Mouse (Mus musculus) heart, postnatal 36 days (tissue): ENCODE results near the gene Gm9507. TPM values are rescaled to one million over a fixed set of nuclear protein-coding genes. Genes with fewer than 3 reads are reported as not detected.
A peak's percentile ranks its signal among the peaks of the same experiment; 100 is the strongest.
"Not testable (repeated sequence)": the region's sequence is repeated elsewhere in the genome, so short reads cannot be mapped to it uniquely, and the experiment has no call there.

Experiments
- DNase-seq, 2 experiments: peaks; one replicate each; pipeline ENCODE4 v3.0.0; 2021 to 2022
- intact Hi-C: fragments of 180-260 bp; cut with DNase I; formaldehyde crosslinking; loops from one replicate; pipeline ENCODE4 v1.15.1; 2025
- total RNA-seq, 2 experiments: library from RNA; stranded (reverse); gene quantifications; 2 replicates each; pipeline ENCODE4 v1.2.3; 2021

Gene Gm9507
- total RNA-seq = not detected

DNA sequence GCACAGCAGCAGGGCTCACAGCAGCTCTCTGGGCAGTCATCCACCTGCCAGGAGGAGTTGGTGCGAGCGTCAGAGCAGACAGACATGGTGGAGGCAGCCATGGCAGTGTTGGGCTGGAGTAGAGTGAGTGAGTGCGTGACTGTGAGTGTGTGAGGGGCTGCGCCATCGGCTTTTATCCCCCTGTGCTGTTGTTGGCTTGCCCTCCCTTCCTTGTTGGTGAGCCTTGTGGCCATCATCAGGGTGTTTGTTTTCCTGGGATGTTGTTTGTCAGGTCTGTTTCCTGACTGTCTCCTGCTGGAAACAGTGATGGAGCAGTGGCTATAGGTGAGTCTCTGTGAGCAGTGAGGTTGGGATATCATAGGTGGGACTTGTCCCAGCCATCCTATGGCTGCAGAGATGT lies at the start of gene Gm9507:
Gene Gm9507 (minus strand): TSS at position 101 of the 400 bp plus-strand sequence.
- DNase-seq = no peak

DNA sequence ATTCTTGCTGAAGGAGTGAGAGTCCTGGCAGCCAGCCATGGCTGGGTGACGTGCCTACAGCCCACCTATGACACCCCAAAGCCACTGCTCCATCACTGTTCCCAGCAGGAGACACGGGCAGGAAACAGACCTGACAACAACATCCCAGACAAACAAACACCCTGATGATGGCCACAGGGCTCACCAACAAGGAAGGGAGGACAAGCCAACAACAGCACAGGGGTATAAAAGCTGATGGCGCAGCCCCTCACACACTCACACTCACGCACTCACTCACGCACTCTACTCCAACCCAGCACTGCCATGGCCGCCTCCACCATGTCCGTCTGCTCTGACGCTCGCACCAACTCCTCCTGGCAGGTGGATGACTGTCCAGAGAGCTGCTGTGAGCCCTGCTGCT lies 40.9 kb upstream of the Gm9507 start, which contains the start of gene Gm10318:
Gene Gm10318 (plus strand): TSS at position 301 of the 400 bp plus-strand sequence.
- DNase-seq = no peak
- intact Hi-C loops = no loop called here

More for the DNA sequence above, at the start of gene Gm9507:
- intact Hi-C loops = no loop called here

DNA sequence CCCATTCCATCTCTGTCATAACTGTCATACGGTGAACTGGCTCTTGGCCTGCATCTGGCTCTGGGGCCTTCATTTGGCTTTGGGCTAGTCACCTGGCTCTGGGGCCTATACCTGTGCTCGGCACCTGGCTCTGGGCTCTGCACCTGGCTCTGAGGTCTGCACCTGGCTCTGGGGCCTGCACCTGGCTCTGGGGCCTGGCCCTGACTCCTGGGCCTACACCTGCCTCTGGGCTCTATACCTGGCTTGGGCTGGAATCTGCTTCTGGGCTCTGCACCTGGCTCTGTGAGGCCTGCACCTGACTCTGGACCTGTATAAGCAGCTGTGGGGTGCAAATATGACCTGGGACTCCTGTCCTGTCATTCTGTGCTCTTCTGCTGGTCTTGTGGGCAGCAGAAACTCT lies 35.9 kb upstream of the Gm9507 start:
- no peak for DNase-seq
- intact Hi-C loops = no loop called here

DNA sequence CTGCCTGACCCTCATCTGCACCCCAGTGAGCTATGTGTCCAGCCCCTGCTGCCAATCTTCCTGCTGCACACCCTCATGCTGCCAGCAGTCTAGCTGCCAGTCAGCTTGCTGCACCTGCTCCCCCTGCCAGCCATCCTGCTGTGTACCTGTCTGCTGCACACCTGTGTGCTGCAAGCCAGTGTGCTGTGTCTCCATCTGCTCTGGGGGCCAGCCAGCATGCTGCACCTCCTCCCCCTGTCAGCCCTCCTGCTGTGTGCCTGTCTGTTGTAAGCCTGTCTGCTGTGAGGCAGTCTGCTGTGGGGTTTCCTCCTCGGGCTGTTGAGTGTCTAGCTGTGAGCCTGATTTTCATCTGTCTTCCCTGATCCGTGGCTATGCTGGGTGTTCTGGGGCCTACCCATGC lies 35.3 kb upstream of the Gm9507 start:
- DNase-seq = no peak
- intact Hi-C loops = no loop called here

DNA sequence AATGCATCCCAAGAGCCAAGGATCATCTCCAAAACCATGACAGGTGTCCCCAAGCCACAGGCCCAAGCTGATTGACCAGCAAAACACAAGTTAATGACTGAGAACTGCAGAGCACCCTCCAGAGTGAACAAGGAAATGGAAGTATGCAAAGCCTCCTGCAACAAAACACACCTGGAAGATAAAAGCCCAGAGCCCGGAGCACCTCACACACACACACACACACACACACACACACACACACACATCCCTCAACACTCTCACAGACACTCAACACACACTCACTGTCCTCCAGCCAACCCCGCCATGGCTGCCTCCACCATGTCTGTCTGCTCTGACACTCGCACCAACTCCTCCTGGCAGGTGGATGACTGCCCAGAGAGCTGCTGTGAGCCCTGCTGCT lies 34.9 kb upstream of the Gm9507 start, which contains the start of gene Gm36176:
Gene Gm36176 (plus strand): TSS at position 301 of the 400 bp plus-strand sequence.
- intact Hi-C loops = no loop called here

DNA sequence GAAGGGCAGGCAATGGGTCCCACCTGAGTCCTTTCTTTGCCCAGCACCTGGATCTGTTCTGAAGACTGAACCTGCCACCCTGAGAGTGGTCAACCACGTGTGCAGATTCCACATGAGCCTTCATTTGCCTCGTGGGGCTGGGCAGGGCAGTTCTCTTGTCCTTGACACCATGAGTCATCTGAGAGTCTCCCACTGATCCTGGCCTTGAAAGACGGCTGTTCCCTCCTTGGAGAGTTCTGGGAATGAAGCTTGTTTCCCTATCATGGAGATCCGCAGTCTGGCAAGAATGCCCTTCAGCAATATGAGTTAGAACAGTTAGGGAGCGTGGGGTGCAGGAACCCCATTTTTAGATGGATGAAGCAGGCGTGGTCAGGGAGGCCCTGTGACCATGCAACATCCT lies 27.4 kb upstream of the Gm9507 start:
- DNase-seq = no peak
- intact Hi-C loops = no loop called here

More for the DNA sequence above, 34.9 kb upstream of the Gm9507 start, which contains the start of gene Gm36176:
- no peak for DNase-seq

DNA sequence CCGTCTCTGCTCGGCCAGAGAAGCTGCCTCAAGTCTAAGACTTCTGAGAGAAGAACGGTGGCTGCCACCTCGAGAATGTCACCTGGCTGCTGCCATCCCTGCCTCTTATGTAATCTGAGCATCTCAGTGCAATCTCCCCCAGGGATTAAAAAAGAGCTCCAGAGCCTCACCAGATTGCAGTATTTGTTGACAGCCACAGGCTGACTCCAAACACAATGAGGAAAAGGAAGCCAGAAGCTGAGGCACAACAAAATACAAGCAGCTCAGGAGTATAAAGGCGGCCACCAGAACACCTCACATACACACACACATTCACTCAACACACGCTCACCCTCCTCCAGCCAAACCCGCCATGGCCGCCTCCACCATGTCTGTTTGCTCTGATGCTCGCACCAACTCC lies 24.0 kb upstream of the Gm9507 start, which contains the start of gene Krtap10-10:
Gene Krtap10-10 (plus strand): TSS at position 301 of the 400 bp plus-strand sequence.
- intact Hi-C loops = no loop called here

DNA sequence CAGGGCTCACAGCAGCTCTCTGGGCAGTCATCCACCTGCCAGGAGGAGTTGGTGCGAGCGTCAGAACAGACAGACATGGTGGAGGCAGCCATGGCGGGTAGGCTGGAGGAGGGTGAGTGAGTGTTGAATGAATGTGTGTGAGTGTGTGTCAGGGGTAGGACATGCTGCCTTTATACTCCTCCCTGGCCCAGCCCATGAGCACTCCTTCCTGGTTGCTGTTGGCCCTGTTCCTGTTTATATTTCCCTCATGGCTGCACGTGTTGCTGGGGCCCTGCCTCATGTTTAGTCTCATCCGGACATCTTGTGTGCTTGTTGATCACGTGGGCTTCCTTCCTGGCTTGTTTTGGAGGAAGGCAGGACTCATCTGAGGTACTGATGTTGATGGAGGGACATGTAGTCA lies 15.3 kb upstream of the Gm9507 start, which contains the start of gene Krtap10-4:
Gene Krtap10-4 (minus strand): TSS at position 145 of the 400 bp plus-strand sequence.
- DNase-seq = no peak
- intact Hi-C loops = no loop called here

More for the DNA sequence above, 24.0 kb upstream of the Gm9507 start, which contains the start of gene Krtap10-10:
- DNase-seq = no peak

DNA sequence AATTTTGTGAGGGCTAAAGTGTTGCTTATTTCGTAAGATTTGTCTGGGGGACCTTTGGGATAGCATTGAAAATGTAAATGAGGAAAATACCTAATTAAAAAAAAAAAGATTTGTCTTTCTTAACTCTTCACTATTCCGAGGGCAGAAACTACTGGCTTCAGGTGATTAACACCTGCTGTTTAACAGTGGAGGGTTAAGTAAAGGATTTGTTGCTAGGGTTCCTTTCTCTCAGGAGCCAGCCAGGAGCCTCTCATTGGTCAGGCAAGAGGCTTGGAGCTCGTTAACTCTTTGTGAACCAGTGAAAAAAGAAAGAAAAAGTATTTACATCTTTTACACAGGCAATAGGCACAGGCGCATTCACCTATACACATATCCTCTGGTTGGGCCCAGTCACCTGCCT lies 7.6 kb upstream of the Gm9507 start:
- intact Hi-C loops = loop anchor here (5.0 kb wide), 1 partner anchor 192 kb away; no protein-coding TSS in a partner anchor
- no peak for DNase-seq

DNA sequence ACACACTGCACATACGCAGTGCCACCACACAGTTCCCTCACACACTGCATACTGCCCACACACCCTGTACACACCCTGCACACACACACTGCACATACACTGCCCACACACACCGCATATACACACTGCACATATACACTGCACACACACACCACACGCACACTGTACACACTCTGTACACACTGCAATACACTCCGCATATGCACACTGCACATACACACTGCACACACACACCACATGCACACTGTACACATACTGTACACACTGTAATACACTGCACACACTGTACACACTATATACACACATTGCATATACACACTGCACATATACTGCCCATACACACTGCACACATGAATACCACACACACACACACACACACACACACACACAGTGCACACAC lies 6.9 kb upstream of the Gm9507 start:
- DNase-seq = no peak
- intact Hi-C loops = loop anchor here (5.0 kb wide), 1 partner anchor 191 kb away; no protein-coding TSS in a partner anchor

DNA sequence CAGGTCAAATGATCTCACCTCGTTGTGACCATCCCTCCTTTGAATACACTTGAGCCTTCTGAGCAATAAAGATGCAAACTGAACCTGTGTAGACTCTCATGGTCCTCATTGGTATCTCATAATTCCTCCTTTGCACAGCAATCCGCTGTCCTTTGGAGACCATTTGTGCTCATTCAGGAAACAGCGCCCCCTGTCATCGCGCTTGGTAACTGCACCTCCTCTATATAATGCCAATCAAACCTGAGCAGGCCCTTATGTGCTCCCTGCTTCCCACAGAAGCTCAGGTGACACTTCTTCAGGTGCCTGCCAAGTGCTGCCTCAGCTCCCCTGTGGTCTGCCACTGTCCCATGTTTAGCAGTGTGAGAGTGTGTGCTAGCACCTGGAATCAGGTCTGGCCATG lies 3.9 kb upstream of the Gm9507 start:
- intact Hi-C loops = loop anchor here (2.0 to 5.0 kb wide), 2 partner anchors 87 to 188 kb away; no protein-coding TSS in a partner anchor

DNA sequence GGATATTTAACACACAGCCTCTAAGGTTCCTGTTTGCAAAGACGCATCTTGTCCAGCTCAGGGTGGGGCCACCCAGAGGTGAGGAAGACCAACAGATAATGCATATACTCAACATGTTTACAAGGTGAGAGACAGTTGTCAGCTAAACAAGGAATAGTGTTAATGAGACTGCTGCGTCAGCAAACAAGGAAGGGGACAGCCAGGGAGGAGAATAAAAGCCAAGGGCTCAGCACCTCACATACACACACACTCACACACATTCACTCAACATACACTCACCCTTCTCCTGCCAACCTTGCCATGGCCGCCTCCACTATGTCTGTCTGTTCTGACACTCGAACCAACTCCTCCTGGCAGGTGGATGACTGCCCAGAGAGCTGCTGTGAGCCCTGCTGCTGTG lies 2.7 kb upstream of the Gm9507 start, which contains the start of gene Gm2696:
Gene Gm2696 (plus strand): TSS at position 301 of the 400 bp plus-strand sequence.
- DNase-seq = no peak
- intact Hi-C loops = loop anchor here (2.0 kb wide), 1 partner anchor 86 kb away; no protein-coding TSS in a partner anchor

More for the DNA sequence above, 3.9 kb upstream of the Gm9507 start:
- peak; percentile 18 to 45 for DNase-seq

DNA sequence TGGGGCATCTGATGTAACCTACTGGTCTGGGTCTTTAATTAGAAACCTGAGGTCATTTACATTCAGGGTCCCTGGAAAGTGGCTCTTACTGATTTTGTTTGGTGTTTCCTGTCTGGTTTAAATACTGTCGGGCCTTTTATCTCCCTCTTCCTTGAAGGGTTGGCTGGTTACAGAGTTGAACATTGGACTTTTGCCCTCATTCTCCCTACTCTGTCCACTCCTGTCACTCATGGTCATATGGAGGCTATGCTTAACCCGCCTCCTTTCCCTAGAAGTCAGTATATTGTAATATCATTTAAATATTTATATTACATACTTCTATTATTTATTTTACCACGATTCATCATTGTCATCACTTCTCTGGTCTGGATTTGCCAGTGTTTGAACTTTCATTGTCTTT lies 7.5 kb downstream of the Gm9507 start:
- intact Hi-C loops = no loop called here
- no peak for DNase-seq

DNA sequence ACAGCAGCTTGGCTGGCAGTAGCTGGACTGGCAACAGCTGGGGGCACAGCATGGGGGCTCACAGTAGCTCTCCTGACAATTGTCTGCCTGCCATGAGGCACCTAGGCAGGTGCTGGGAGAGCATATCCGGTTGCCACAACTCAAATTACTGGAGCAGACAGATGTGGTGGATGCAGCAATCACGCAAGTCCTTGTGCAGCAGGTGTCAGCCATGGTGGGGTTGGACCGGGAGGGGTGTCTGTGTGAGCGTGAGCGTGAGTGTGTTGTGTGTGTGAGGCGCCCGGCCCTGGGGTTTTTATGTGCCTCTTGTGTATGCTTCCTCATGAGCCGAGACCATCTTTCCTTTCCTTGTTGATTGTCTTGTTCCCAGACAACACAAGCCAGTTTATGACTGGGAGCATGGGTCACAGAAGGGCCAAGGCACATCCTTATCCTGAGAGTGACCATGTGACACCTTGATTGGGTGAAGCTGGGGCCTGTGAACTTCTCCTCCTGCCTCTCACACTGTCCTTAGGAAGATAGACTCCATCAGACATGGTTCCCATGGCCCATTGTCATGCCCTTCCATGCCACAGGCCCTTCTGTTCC lies 12.6 kb downstream of the Gm9507 start, which contains the start of gene Gm19668:
Gene Gm19668 (minus strand): TSS at position 213 of the 588 bp plus-strand sequence.
- no peak for DNase-seq
- intact Hi-C loops = no loop called here

DNA sequence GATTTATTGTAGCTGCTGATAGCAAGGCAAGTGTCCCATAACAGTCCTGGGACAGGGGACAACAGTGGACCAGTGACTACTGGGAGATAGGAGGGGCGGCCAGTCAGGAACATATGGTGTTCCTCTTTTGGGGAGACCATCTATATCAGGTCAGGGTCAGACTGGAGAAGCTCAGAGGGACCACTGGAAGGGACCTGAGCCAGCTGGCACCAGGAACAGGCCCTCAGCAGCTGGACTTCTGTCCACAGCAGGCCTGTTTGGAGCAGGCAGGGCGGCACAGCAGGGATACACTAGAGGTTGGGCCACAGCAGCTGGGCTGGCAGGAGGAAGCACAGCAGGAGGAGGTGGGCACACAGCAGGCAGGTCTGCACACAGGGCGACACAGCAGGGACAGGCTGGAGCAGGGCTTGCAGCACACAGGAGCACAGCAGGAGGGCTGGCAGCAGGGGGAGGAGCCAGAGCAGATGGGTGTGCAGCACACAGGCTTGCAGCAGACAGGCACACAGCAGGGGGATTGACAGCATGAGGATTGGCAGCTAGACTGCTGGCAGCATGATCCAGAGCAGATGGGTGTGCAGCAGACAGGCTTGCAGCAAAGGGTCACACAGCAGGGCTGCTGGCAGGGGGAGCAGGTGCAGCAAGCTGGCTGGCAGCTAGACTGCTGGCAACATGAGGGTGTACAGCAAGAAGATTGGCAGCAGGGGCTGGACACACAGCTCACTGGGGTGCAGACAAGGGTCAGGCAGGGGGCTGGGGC lies 13.3 kb downstream of the Gm9507 start:
- intact Hi-C loops, DNase-seq: not testable (repeated sequence)

DNA sequence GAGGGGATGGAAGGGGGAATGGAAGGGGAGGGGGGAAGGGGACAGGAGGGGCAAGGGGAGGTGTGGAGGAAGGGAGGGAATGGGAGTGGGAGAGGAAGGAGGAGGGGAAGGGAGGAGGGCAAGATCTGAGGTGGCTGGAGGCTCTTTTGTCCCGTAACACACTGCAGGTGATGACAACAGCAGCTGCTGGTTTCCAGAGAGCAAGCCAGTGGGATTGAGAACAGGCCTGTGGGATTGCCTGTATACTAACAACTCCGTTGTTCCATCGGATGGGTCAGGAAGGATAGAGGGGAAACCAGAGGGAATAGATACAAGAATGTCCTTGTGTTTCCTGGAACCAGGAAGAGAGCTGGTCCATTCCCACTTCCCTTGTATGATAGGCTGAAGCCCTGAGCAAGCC lies 14.0 kb downstream of the Gm9507 start:
- intact Hi-C loops = no loop called here
- DNase-seq = no peak

DNA sequence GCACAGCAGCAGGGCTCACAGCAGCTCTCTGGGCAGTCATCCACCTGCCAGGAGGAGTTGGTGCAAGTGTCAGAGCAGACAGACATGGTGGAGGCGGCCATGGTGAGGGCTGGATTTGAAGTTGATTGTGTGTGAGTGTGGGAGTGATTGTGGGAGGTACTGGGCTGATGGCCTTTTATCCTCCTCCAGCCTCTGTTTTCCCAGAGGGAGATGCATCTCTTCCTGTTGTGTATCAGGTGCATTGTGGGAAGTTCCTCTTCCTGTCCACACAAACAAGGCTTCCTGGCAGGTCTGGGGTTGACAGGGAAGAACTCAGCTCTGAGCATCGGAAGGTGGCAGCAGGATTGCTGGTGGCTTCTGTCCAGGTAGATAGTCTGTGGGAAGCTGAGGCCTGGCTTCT lies 16.7 kb downstream of the Gm9507 start, which contains the start of gene Gm9639:
Gene Gm9639 (minus strand): TSS at position 101 of the 400 bp plus-strand sequence.
- DNase-seq = no peak
- intact Hi-C loops = no loop called here

DNA sequence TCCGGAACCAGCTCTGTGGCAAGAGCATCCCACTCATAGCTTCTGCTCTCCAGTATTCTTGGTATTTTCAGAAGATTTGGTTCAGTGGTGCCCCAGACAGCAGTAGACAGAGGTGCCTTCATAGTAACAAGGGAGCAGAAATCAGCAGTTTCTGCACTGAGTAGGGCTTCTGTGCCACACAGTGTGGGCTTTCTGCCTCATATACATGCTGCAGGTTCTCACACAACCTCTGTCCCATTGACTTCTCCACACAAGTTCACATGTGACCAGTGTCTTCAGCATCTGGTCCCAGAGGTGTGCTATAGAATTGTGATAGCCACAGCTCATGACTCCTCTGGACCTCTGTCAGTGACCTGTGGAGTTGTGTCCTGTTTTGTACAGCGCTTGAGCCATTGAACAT lies 23.0 kb downstream of the Gm9507 start:
- no peak for DNase-seq
- intact Hi-C loops = no loop called here

DNA sequence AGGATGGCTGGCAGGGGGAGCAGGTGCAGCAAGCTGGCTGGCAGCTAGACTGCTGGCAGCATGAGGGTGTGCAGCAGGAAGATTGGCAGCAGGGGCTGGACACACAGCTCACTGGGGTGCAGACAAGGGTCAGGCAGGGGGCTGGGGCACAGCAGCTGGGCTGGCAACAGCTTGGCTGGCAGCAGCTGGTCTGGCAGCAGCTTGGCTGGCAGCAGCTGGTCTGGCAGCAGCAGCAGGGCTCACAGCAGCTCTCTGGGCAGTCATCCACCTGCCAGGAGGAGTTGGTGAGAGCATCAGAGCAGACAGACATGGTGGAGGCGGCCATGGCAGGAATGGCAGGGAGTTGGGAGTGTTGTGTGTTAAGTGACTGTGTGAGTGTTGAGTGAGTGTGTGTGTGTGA lies 23.8 kb downstream of the Gm9507 start, which contains the start of gene Gm7137:
Gene Gm7137 (minus strand): TSS at position 325 of the 400 bp plus-strand sequence.
- intact Hi-C loops = not testable (repeated sequence)
- DNase-seq = peak; percentile 13 to 21

DNA sequence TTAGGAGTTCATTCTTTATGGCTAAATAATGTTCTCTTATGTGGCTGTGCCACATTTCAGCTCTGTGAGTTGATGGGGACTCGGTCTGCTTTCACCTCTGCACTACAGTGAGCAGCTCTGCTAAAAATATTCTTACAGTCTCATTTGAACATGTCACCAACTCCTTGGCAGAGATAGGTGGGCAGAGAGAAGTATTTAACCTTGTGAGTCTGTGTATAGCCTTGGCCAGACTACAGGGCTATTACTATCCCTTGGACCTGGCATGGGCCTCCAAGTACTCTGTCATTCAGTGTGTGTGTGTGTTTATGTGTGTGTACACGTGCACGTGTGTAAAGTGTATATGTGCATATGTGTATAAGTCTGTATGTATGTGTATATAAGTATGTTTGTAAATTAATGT lies 28.2 kb downstream of the Gm9507 start:
- DNase-seq, intact Hi-C loops: not testable (repeated sequence)

DNA sequence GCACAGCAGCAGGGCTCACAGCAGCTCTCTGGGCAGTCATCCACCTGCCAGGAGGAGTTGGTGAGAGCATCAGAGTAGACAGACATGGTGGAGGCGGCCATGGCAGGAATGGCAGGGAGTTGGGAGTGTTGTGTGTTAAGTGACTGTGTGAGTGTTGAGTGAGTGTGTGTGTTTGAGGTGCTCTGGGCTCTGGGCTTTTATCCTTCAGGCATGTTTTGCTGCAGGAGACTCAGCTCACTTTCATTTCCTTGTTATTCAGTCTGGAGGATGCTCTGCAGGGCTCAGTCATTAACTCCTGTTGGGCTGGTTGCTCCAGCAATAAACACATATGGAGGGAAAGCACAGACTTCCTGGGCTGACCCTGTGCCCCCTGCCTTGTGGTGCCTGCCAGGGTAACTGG lies 29.2 kb downstream of the Gm9507 start, which contains the start of gene Gm3250:
Gene Gm3250 (minus strand): TSS at position 101 of the 400 bp plus-strand sequence.
- DNase-seq, intact Hi-C loops: not testable (repeated sequence)
